Mouse (Mus musculus) lung, postnatal 0 days (tissue): Measurements from ENCODE around the gene Slc25a19. TPM values are rescaled to one million over a fixed set of nuclear protein-coding genes. Genes with fewer than 3 reads are reported as not detected.
A peak's percentile ranks its signal among the peaks of the same experiment; 100 is the strongest.

Experiments
- ATAC-seq: fragments of 200-750 bp; cut with Nextera tagmentation; 2 replicates; pipeline ENCODE4 v1.8.0; 2017; ENCODE audit warnings: moderate library complexity
- DNase-seq: peaks from one replicate; pipeline ENCODE4 v3.0.0-alpha.2; 2016; ENCODE audit warnings: low spot score
- H3K27ac ChIP-seq: fragments of 300-500 bp; sonication (generic); 2 replicates; pipeline ENCODE4 v1.5.1; 2014; ENCODE audit warnings: antibody characterized with exemption, mild to moderate bottlenecking, low read length, mixed read lengths
- H3K27me3 ChIP-seq: fragments of 300-500 bp; sonication (generic); replicated peaks from 2 replicates; pipeline ENCODE4 v1.6.1; 2014; ENCODE audit warnings: low read length, mixed read lengths; ENCODE audit not compliant: insufficient read depth
- H3K36me3 ChIP-seq: fragments of 300-500 bp; sonication (generic); 2 replicates; pipeline ENCODE4 v1.6.1; 2014; ENCODE audit warnings: low read length, mixed read lengths; ENCODE audit not compliant: insufficient read depth
- H3K4me1 ChIP-seq: fragments of 300-500 bp; sonication (generic); 2 replicates; pipeline ENCODE4 v1.6.1; 2014; ENCODE audit warnings: antibody characterized with exemption, low read depth, low read length, mixed read lengths; ENCODE audit not compliant: insufficient read depth
- H3K4me2 ChIP-seq: fragments of 300-500 bp; sonication (generic); replicated peaks from 2 replicates; pipeline ENCODE4 v1.6.1; 2014; ENCODE audit warnings: low read depth, mild to moderate bottlenecking, low read length, moderate library complexity, mixed read lengths
- H3K4me3 ChIP-seq: fragments of 300-500 bp; sonication (generic); 2 replicates; pipeline ENCODE4 v1.5.1; 2014; ENCODE audit warnings: low read depth, low read length
- H3K9ac ChIP-seq: fragments of 300-500 bp; sonication (generic); replicated peaks from 2 replicates; pipeline ENCODE4 v1.6.1; 2014; ENCODE audit warnings: low read depth, mild to moderate bottlenecking
- H3K9me3 ChIP-seq: fragments of 300-500 bp; sonication (generic); 2 replicates; pipeline ENCODE4 v1.6.1; 2016; ENCODE audit warnings: low read length, mixed read lengths
- CTCF ChIP-seq: IDR thresholded peaks from 2 replicates; pipeline ENCODE4 v1.5.1; 2016; ENCODE audit warnings: antibody characterized with exemption, mild to moderate bottlenecking
- EP300 ChIP-seq: IDR thresholded peaks from 2 replicates; pipeline ENCODE4 v1.6.1; 2016; ENCODE audit warnings: antibody characterized with exemption, mild to moderate bottlenecking, control low read depth
- WGBS: fragments of 180-500 bp; shearing (Covaris S2); extraction: QIAGEN DNeasy Blood & Tissue Kit; methylation state at CpG from one replicate; pipeline ENCODE4 v1.1.7; 2014; 5-methylcytosine and 5-hydroxymethylcytosine counted together
- polyA plus RNA-seq: library from polyadenylated mRNA; unstranded; fragments of >200 nt; fragmentation: Nextera tagmentation; extraction: Ambion mirVana; gene quantifications from 2 replicates; pipeline ENCODE4 v1.2.1, GENCODE M21; 2015

Gene Slc25a19
- polyA plus RNA-seq, 1 experiment from 2014 or later: 18.9 TPM

DNA sequence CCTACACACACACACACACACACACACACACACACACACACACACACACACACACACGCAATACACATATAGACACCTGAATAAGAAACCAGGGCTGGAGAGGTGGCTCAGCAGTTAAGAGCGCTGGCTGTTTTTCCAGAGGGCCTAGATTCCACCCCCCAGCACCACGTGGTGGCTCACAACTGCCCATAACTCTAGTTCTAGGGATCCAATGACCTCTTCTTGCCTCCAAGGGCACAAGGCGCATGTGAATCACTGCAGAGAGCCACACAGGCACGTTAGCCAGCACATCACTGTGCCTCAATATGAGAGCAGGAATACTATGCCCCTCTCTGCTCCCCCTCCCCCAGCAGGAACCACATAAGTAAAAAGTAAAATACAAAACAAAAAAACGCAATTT is 11.2 kb downstream of the Slc25a19 start:
- no peaks in the 10 kb centered on the region for H3K27me3 ChIP-seq
- no peak overlapping the region for H3K9ac ChIP-seq
- DNase-seq (no peak), ATAC-seq (no peak)
- no peak overlapping the region for H3K4me3 ChIP-seq
- TF ChIP-seq EP300: no peak
- no peak for TF ChIP-seq CTCF
- no peak overlapping the region for H3K4me2 ChIP-seq
- peaks cover 7% of the 10 kb centered on the region for H3K4me1 ChIP-seq
- no peak overlapping the region for H3K27ac ChIP-seq
- H3K9me3 ChIP-seq: no peaks in the 10 kb centered on the region
- 0 out of 2 replicates have a peak, but pooled peaks cover 10% of the 10 kb centered on the region for H3K36me3 ChIP-seq
- WGBS: 79% methylated on average over 5 of the region's 6 CpGs

DNA sequence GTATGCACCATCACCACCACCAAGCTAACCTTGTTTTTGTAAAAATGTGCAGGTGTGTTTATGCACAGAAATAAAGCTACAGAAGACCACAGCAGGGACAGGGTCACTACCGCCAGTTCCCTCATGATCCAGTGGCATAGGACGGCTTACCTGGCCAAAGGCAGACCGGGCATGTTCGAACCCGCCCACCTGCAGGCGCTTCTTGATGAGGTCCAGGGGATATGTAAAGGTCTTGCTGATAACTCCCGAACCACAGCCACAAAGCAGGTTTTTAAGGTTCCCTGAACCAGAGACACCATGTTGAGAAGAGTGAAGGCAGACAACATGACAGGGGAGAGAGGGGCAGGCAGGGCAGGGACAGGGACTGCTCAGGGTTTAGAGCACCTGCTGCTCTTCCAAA is 11.7 kb downstream of the Slc25a19 start:
- Histone ChIP-seq H3K36me3 (0 out of 2 replicates have a peak, but pooled peaks cover 10% of the 10 kb centered on the region), H3K9ac (no peak overlapping the region), H3K27me3 (no peaks in the 10 kb centered on the region), H3K9me3 (no peaks in the 10 kb centered on the region), H3K27ac (no peak overlapping the region), H3K4me1 (peaks cover 12% of the 10 kb centered on the region), H3K4me2 (no peak overlapping the region), H3K4me3 (no peak overlapping the region)
- WGBS: 93% methylated on average over 7 of the region's 7 CpGs
- DNase-seq (no peak), ATAC-seq (no peak)
- TF ChIP-seq EP300 (no peak), CTCF (no peak)

GRCm38 (mm10) chr11:115615875-115616274 is 12.2 kb downstream of the Slc25a19 start:
- ATAC-seq: no peak
- no peak for DNase-seq
- H3K4me2 ChIP-seq: no peak overlapping the region
- peaks cover 14% of the 10 kb centered on the region for H3K4me1 ChIP-seq
- H3K9ac ChIP-seq: no peak overlapping the region
- H3K36me3 ChIP-seq: 0 out of 2 replicates have a peak, but pooled peaks cover 10% of the 10 kb centered on the region
- no peaks in the 10 kb centered on the region for H3K9me3 ChIP-seq
- WGBS: 87% methylated on average over 6 of the region's 6 CpGs
- H3K27me3 ChIP-seq: no peaks in the 10 kb centered on the region
- H3K27ac ChIP-seq: no peak overlapping the region
- H3K4me3 ChIP-seq: no peak overlapping the region
- TF ChIP-seq EP300 (no peak), CTCF (no peak)

GRCm38 (mm10) chr11:115615108-115615825 is 12.8 kb downstream of the Slc25a19 start:
- WGBS: 76% methylated on average over 15 of the region's 15 CpGs
- no peak overlapping the region for H3K4me2 ChIP-seq
- DNase-seq: no peak
- no peak overlapping the region for H3K9ac ChIP-seq
- H3K27ac ChIP-seq: no peak overlapping the region
- H3K4me1 ChIP-seq: peaks cover 14% of the 10 kb centered on the region
- no peak for TF ChIP-seq CTCF
- TF ChIP-seq EP300: no peak
- H3K27me3 ChIP-seq: no peaks in the 10 kb centered on the region
- no peak for ATAC-seq
- 0 out of 2 replicates have a peak, but pooled peaks cover 3% of the 10 kb centered on the region for H3K36me3 ChIP-seq
- H3K9me3 ChIP-seq: no peaks in the 10 kb centered on the region
- no peak overlapping the region for H3K4me3 ChIP-seq

GRCm38 (mm10) chr11:115614346-115615107 is 13.6 kb downstream of the Slc25a19 start:
- peaks cover 14% of the 10 kb centered on the region for H3K4me1 ChIP-seq
- no peaks in the 10 kb centered on the region for H3K9me3 ChIP-seq
- H3K4me2 ChIP-seq: no peak overlapping the region
- H3K27ac ChIP-seq: no peak overlapping the region
- WGBS: 86% methylated on average over 10 of the region's 10 CpGs
- ATAC-seq (no peak), DNase-seq (no peak)
- no peak for TF ChIP-seq EP300
- no peak for TF ChIP-seq CTCF
- H3K9ac ChIP-seq: no peak overlapping the region
- H3K36me3 ChIP-seq: no peaks in the 10 kb centered on the region
- H3K4me3 ChIP-seq: no peak overlapping the region
- H3K27me3 ChIP-seq: no peaks in the 10 kb centered on the region

- peak overlapping the region; percentile 91 for H3K9ac ChIP-seq
- under 1% methylated on average over 16 of the region's 16 CpGs for WGBS
- H3K4me1 ChIP-seq: peaks cover 14% of the 10 kb centered on the region
- H3K9me3 ChIP-seq: no peaks in the 10 kb centered on the region
- H3K27me3 ChIP-seq: no peaks in the 10 kb centered on the region
- no peak for TF ChIP-seq CTCF
- no peak for TF ChIP-seq EP300
- peak overlapping the region; percentile 81 for H3K4me2 ChIP-seq
- peak overlapping the region; percentile 84 for H3K4me3 ChIP-seq
- H3K27ac ChIP-seq: peak overlapping the region; percentile 99
- ATAC-seq: peak; percentile 57
- no peaks in the 10 kb centered on the region for H3K36me3 ChIP-seq
- peak; percentile 86 for DNase-seq
Observed at GRCm38 (mm10) chr11:115613138-115613945, 14.8 kb downstream of the Slc25a19 start.
